Mouse (Mus musculus): ENCODE measurements at regions not wholly inside any gene's neighbourhood (a gene's known extent, or its start where the extent isn't known, plus 50 kb on each side); places are given as distances from the start of the nearest gene placed in this dataset.

DNA sequence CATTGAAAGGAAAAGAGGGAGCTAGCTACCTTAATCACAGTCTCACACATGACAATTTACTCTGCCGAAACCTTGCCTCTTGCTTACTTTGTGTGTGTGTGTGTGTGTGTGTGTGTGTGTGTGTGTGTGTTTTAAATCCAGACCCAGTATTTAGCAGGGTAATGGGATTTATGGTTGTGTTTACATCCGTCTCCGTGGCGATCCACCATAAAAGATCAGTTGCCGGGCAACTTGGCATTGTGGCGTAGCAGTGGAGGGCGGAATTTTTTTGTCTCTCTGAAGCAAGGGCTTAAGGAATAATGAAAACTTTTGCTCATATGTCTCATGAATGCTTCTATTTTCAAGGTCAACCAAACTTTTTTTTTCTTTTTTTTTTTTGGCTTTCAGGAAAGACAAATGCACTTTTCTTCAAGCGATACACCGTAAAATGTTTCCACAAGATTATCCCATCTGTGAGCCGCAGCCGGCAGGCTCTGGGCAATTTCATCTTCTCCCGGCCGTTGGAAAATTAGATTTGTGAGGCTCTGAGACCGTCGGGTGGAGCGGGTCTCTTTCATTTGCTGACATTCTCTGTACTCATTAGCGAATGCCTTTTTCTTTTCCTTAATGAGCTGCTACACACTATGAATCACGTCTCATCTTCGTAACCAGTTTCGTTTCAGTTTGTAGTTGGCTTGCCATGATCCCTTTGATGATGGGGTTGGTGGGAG is 53.9 kb upstream of the Ptch1 start:
- no peak for DNase-seq (ENCODE audit: low spot score)

DNA sequence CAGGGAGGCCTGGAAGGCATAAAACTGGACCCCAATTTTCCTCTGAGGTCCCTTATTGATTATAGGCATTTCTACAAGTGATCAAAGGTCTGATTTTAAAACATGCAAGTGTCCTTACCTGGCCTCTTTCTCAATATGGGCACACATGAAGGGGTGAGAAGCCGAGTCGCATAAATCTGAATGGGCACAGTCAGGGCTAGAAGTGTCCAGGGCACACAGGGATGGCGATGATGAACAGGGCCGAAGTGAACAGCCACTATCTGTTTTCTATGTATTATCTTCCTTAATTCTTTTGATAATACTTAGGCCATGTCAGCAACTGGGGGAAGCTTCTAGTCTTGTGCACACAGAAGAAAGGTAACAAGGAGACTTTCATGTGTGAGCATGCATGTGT is 54.5 kb upstream of the Ptch1 start:
- DNase-seq (ENCODE audit: low spot score): no peak

DNA sequence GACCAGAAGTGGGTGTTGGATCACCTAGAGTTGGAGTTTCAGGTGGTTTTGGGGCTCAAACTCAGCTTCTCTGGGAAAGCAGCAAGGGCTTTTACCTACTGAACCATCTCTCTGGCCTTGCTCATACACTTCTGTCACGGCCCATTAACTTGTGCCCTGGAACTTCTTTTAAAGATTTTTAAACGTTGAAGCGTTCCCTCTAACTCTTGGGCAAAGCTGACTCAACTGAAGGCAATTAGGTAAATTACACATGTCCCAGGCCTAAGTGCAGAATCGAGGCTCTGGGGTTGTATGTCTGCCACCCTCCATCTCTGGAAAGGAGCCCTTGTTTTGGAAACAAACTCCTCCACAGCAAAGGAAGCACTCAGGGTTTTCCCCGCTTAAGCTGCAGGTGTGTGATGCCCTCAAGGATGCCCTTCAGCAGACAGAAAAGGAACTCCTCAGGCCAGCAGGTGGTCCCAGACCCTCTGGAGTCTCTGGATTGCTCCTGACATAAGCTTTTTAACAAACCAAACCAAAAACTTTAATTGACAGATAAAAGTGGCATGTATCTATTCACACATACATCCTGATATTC is 58.5 kb upstream of the Ptch1 start:
- no peak for DNase-seq (ENCODE audit: low spot score)

DNA sequence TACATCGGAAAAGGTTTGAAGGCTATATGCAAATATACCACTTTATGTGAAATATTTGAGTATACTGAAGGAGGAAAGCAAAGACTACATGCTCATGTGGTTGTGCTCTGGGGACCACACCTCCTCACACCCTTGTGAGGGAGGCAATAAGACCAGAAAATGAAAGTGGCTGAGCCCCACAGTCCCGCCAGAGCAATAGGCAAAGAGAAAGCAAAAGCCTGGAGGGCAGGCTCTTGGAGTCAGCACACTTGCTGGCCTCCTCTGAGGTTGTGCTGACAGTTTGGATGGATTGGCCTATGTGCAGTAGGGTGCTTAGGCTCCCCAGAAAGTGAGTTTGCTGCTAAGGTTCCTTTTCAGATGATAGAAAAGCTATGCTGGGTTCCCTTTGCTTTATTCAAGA is 60.9 kb upstream of the Ptch1 start:
- DNase-seq (ENCODE audit: low spot score): no peak

DNA sequence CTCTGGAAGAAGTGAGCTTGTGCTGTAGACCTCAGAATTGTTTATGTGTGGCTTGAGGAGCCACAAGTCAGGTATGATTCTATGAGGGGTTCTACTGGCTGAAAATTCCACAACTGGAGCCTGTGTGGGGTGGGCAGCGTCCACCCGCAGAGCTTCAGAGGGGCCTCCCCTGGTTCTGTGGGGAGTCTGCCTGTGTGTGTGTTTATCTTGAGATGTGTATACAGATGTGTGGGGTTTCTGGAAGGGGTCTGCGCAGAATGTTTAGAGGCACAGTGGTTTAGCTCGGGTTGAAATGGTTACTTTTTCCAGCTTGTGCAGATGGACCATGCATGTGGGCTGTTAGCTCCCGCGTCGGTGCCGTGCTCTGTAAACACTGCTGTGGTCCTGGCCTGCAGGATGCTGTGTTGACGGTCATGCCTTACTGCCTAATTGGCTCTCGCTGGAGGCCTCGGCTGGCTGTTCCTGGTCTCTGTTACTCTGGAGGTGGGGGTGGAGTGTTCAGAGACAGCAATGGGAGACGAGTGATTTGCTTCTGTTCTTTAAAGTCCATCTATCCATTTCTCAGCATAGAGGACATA is 68.3 kb upstream of the Ptch1 start:
- no peak for DNase-seq (ENCODE audit: low spot score)

DNA sequence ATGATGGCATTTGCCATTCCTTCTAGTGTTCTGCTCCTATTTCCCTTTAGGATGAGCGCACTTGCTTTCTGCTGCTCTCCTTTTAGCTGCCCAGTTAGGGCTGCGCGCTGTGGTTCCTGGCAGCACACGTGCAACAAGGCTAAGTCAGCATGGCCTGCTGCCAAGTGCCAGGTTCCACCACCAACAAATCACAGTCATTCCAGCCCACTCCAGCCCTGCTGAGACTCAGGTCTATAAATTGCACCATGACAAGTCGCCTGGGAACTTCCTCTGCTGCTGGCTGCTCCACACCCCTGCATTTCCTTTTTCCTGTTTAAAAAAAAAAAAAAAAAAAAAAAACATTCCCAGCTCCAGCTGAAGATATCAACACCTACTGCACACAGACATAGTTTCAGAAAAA is 69.2 kb upstream of the Ptch1 start:
- DNase-seq (ENCODE audit: low spot score): no peak

DNA sequence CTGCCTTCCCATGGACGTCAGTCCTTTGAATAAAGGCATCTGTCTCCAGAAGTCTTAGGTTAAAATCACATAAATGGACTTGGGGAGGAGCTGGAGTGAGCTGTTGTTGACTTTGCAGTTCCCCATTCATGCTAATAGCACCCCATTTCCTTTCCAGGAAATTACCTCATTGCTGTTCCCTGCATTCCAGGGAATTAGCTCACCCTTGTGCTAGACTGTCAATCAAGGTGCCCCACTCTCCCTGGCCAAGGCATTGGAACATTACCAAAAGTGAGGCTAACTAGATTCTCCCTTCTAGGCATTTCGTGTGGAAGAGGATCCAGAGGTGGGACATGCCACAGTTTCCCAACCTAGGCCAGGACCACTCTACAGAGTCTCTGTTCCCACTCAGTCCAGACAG is 70.0 kb upstream of the Ptch1 start:
- no peak for DNase-seq (ENCODE audit: low spot score)

DNA sequence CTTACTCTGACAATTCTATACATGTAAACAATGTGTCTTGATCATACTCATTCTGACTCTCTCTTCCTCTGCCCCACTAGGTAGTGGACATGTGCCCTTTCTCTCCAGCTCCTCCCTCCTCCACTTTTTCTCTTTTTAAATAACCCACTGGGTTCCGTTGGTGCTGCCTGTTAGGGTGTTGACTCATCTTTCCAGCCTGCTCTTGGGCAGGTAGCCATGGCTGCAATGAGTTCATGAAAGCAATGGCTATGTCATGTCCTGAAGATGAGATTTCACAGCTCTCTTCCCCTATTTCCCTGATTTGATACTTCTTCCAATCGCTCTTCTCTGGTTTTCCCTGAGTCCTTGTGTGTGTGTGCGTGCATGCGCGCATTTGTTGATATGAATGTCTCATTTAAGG is 70.9 kb upstream of the Ptch1 start:
- DNase-seq (ENCODE audit: low spot score): no peak

DNA sequence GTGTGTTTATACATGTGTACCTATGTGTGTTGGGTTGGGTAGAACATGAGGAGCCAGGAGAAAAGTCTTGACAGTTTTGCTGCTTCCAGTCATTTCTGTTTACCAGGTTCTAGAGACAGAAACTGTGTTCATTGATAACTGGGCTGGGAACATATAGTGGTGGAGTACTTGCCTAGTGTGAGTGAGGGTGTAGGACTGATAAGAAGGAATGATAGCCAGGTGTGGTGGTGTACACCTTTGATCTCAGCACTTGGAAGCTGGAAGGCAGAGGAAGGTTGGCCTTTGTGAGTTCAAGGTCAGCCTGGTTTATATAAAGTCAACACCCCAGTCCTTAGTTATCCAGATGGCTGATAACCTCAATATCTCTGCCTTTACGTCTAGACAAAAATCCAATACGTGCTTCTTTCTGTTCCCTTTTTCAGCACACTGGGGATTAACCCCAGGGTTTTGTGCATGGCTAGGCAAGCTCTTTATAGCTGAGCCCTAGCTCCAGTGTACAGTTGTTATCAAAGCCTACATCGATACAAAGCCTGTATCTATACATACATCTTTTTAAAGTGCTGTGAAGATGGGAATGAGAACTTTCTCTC is 75.8 kb upstream of the Ptch1 start:
- DNase-seq (ENCODE audit: low spot score): no peak

DNA sequence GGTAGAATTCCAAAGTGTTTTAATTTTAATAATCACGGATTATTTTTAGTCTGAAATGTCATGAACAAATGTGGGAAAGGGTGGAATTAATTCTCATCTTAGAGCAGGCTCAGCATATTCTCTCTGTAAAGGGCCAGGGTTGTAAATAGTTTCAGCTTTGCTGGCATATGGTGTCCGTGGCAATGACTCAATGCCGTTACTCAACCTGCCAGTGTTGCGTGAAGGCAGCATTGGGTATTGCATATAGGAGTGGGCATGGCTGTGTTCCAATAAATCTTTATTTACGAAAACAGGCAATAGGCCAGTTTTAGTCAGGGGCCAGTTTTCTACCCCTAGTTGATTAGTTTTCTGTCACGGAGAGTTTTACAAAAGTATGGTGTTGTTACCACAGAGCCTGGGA is 81.1 kb upstream of the Ptch1 start:
- no peak for DNase-seq (ENCODE audit: low spot score)

DNA sequence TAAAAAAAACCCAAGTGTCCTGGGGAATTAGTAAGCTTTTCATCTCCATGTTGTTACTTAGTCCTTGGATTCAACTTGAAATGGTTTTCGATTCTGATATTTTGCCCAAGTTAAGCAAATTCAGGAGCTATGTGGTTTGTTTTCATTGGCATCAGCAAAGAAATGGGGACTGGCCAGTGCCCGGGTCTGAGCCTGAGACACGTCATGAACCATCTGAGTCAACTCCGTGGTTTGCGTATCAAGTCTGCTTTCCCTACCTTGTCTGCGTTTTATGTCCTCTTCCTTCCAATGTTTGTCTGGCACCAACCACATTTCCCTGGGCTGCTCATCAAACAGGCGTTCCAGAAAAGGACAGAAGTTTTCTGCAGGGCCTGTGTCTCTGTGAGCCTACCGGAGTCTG is 83.7 kb upstream of the Ptch1 start:
- no peak for DNase-seq (ENCODE audit: low spot score)

DNA sequence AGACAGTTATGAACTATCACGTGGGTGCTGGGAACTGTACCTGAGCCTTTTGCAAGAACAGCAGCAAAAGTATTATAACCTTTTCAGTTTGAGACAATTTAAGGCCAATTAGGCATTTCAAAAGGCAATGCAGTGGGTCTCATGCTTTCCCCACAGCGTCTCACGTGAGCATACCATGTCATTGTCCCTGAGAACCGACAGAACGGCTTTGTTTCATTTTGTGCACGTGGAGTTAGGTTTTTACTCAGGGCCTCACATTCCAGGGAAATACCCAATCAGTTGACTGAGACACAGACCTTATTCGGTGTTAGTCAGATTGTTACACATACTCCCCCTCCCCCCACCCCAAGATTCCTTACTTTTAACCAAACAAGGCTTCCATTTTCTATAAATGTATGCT is 86.0 kb upstream of the Ptch1 start:
- no peak for DNase-seq (ENCODE audit: low spot score)

DNA sequence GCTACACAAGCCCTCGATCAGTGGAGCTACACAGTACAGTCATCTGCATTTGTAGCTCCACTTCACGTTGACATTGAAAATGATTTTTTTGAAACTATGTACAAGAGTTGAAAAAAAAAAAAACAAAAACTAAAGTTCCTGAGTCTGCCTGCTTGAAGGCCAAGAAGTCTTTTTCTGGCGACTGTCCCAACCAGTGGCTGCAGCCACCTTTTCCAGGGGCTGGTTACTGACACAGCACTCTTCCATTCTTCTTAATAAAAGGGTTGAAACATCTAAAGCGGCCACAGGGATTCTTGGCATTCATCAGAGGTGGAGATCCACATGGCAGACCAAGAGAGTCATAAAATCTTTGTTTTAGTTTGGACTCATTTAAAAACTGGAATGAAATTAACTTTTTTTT is 87.0 kb upstream of the Ptch1 start:
- no peak for DNase-seq (ENCODE audit: low spot score)

DNA sequence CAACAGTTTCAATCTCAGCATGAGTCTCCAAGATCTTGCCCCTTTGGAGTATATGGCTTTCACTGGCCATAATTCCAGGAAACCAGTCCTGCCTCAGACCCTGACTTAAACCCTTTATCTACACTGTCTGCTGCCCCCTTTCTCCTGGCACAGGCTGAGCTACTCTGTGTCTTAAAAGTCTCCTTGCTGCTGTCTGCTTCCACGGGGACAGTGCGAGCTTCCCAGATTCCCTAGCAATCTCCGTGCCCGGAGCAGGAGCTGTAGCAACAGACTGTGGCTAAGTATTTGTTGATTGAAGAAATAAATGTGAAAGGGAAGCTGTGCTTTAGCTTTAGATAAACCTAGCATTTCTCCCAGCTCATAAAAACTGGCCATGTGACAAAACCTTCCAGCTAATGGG is 95.2 kb upstream of the Ptch1 start:
- DNase-seq (ENCODE audit: low spot score): no peak

DNA sequence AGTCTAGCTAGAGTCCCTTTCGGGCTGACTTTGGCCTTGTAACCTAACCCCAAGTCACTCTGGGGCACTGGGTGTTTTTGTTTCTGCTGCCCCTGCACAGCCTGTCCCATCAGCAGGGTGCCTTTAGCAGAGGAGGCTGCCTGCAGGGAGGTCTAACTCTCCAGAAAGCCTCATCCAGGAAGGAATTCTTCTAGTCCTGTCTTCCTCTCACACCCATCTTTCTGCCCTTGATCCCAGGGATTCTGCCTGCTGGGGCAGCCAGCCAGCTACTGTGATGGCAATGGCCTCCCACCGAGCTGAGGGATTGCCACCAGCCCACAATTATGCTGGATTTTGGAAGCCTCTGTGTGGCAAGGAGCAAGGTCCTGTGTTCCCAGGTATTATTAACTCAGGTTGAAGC is 95.6 kb upstream of the Ptch1 start:
- DNase-seq (ENCODE audit: low spot score): no peak

DNA sequence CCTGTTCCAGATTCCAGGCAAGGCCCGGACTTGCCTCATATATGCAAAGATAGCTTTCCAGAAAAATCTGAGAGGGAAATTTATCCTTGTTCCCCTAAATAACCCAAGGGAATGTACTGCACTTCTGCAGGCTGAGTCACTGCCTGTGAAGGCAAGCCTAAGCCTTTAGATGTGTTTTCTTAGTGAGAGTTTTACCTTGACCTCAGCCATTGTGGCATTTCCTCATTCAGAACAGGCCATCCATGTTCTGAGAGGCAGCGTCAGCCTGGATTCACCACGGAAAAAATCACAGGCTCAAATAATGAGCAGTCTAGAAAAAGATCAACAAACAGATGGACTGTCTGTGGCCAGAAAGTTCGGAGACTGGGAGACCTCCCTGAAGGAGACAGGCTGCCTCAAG is 99.0 kb upstream of the Ptch1 start:
- no peak for DNase-seq (ENCODE audit: low spot score)

DNA sequence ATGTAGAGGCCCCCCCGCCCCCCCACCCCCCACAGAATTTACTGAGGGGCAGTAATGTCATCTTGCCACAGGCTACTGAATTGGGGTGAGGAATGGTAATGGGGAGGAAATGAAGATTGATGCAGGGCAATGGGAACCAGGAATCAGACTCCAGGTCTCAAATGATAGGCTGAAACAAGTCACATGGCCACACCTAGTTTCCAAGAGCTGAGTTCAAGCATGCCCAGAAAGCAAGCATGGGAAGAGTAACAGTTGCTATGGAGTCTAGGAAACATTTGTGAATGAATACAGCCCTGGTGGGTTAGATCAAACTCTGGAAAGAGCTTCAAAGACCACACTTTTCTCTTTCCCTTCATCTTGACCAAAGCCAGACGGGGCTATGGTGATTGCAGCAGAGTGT is 104.3 kb upstream of the Ptch1 start:
- no peak for DNase-seq (ENCODE audit: low spot score)

DNA sequence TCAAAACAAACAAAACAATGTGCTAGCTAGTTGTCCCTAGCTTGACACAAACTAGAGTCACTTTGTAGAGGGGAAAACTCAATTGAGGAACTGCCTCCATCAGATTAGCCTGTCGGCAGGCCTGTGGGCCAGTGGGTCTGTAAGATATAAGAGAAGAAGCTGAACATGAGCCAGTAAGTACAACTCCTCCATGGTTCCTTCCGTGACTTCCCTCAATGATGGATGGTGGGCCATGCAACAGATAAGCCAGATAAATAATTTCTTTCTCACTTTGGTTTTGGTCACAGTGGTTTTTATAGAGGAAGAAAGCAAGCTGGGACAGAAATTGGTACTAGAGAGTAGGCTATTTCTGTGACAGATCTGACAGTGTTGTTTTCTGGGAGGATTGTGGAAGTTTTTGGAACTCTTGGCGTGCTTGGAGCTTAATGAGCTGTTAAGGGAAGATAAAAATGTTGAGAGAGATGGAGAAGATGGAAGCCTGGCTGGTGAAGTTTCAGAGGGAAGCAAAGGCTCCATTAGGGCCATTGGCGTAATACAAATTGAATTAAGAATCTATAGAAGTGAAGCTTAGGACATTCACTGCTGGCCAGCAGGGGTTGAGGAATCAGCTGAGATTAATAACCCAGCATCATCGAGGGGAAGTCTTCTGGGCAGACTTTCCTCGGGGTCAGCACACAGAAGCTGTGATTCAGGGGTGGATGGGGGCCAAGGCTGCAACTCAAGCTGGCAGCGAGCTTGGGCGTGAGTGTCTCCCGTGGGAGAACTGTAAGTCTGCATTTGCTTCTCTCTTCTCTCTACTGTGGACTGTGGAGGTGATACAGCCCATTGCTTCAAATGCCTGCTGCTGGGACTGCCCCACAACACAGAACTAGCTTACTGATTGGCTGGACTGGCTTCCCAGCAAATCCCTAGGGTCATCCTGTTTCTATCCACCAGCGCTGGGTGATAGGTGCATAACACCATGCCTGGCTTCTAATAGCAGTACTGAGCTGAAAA is 105.2 kb upstream of the Ptch1 start:
- DNase-seq (ENCODE audit: low spot score): no peak

DNA sequence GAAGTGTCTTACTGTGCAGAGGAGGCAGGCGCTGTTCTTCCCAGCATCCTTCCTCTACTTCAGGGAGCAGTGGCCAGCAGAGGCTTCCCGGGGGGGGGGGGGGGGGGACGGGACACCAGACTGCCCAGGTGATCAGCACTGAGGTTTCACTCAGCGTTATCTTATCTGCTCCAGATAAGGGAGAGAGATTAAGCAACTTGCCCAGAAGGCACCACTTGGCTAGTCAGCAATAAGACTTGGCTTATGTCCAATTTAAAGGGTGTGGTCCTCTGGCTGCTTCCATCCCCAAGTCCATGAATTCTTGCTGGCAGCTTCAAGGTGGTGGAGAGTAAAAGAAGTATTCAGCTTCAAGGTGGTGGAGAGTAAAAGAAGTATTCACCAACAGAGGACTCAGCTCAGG is 108.9 kb upstream of the Ptch1 start:
- no peak for DNase-seq (ENCODE audit: low spot score)

DNA sequence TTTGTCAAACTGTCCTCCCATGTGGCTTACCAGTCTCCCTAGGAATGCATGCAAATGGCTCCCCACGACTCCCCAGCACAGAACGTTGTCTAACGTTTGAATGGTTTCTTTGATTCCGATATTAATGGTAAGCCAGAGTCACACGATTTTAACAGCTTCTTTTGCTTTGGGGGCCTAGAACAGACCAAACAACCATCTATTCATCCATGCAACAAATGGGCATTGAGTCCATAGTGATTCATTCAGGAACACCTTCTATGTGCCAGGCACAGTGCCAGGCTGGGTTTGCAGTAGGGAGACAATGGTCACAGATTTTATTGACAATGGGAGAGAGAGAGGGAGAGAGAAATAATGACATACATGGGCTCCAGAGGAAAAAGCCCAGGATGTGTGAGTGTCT is 118.6 kb upstream of the Ptch1 start:
- DNase-seq (ENCODE audit: low spot score): no peak

DNA sequence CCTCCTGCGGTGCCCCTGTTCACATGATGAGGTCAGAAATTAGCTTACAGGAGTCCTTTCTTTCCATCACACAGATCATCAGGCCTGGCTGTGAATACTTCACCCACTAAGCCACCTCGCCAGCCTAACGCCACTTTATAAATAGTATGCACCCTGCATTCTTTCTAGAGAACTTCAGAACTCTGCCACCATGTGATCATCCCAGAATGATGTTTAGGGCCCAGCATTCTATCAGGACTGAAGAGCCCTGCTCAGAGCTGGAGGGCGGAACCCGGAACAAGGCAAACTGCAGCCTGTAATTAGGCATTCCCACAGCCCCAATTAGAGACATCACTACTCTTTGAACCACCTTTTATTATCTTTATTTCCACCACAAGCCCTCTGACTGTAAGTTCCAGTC is 120.2 kb upstream of the Ptch1 start:
- no peak for DNase-seq (ENCODE audit: low spot score)

DNA sequence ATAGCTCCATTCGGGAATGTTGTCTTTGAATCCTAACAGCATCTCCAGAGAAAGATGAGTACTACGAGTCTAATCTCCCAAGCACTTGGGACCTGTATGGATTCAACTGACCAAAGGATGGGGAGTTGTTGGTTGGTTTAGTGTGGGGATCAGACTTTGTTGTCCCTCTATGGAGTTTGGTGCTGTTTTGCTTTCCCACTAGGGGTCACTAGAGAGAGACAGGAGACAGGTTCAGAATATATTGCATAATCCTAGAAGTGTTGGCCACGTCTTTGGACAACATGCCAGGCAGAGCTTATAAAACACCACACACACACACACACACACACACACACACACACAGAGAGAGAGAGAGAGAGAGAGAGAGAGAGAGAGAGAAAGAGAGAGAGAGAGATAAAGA is 118.6 kb upstream of the Ercc6l2 start:
- peak; percentile 4 for DNase-seq (ENCODE audit: low spot score)
